Mouse (Mus musculus): ENCODE data around the gene Eif4e1b. TPM values are rescaled to one million over a fixed set of nuclear protein-coding genes. Genes with fewer than 3 reads are reported as not detected.

The Eif4e1b gene
- polyA plus RNA-seq, 1 experiment from 2014 or later, result not detected

DNA sequence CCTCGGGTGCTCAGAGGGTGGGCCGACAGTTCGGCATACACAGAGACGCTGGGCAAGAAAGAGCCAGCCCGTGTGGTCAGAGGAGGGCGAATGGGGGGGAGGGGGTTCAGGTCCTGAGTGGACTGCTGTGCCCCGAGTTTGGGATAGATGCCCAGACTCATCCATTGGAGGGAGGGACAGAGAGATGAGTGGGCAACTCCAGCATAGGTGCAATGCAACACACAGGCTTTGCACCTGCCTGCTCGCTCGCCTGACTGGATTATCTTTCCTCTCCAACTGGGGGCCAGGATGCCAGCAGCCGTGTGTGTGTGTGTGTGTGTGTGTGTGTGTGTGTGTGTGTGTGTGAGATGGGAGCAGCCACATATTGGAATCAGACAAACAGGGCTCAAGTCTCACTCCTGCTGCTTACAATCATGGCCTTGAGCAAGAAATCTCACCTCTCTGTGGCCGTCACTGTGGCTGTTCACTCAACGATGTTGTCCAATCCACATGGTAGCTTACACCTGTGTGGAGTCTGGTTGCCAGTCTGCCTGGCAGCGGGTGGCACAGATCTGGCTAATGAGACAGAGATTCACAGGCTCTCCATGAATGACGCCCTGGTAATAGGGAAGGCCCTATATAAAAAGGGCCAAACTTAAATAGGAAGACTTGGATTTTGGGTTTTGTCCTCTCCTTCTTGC lies 52.7 kb downstream of the Eif4e1b start:
- Histone ChIP-seq H3K4me1 (replicated peaks) (peaks cover 25% of the 10 kb centered on the region), H3K27ac (no peak overlapping the region), H3K9ac (replicated peaks) (no peak overlapping the region), H3K4me3 (replicated peaks) (no peak overlapping the region), H3K36me3 (no peaks in the 10 kb centered on the region), H3K4me2 (no peak overlapping the region), H3K27me3 (peaks cover 28% of the 10 kb centered on the region), H3K9me3 (no peaks in the 10 kb centered on the region)
- no peak for ATAC-seq (ENCODE audit: insufficient number of reproducible peaks, insufficient read depth, low FRiP score, low TSS enrichment, low read depth)
- WGBS, result 76% methylated on average over 14 of the region's 14 CpGs

DNA sequence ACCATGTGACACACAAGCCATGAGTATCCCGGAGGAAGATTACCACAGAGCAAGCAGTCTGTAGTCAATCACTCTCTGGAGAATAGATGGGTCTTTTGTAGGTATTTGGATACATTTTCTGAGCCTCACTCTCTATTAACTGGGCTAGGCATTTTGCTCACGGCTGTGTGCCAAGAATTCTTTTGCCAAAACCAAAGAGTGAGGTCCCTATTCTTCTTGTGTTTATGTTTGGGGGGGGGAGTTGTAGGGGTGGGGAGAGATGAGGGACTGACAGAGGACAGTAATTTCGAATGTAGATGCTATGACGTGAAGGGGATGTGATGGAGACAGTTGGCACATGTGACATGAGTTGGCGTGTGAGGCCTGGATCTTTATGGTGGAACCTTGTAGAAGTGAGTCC lies 53.3 kb downstream of the Eif4e1b start:
- peaks cover 4% of the 10 kb centered on the region; the same call in 1 of the 2 replicates for H3K9me3 ChIP-seq
- no peak overlapping the region for H3K27ac ChIP-seq
- ATAC-seq (ENCODE audit: insufficient number of reproducible peaks, insufficient read depth, low FRiP score, low TSS enrichment, low read depth), result no peak
- no peaks in the 10 kb centered on the region for H3K36me3 ChIP-seq
- peaks cover 28% of the 10 kb centered on the region for H3K27me3 ChIP-seq
- H3K4me2 ChIP-seq, result peak overlapping the region; percentile 52
- H3K9ac ChIP-seq (replicated peaks), result no peak overlapping the region
- peaks cover 25% of the 10 kb centered on the region for H3K4me1 ChIP-seq (replicated peaks)
- no peak overlapping the region for H3K4me3 ChIP-seq (replicated peaks)
- 41% methylated on average over 5 of the region's 5 CpGs for WGBS

DNA sequence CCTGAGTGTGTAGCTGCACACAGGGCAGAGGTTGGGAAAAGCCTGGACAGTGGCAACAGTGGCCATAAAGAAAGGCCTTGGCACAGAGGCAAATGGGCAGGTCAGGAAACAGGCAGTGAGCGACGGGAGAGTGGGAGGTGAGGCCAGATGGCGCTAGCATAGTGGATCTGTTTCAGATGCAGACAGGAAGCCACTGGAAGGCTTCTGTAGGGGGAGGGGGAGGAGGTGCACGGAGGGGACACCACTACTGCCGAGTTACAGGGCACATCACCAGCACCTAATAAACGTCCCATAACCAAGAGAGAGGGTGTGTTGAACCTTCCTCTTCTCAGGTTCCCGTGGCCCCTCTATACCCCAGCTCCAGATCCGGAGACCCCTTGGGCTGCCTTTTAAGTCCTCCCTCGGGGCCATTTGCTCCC lies 53.7 kb downstream of the Eif4e1b start:
- Histone ChIP-seq H3K27me3 (peaks cover 28% of the 10 kb centered on the region), H3K4me2 (peak overlapping the region; percentile 52), H3K36me3 (no peaks in the 10 kb centered on the region), H3K4me3 (replicated peaks) (0 out of 2 replicates have a peak overlapping the region, but pooled peaks have one; percentile 4), H3K4me1 (replicated peaks) (peaks cover 25% of the 10 kb centered on the region), H3K9ac (replicated peaks) (no peak overlapping the region), H3K9me3 (peaks cover 7% of the 10 kb centered on the region; the same call in 1 of the 2 replicates), H3K27ac (no peak overlapping the region)
- peak; percentile 42; the same call in 1 of the 2 replicates for ATAC-seq (ENCODE audit: insufficient number of reproducible peaks, insufficient read depth, low FRiP score, low TSS enrichment, low read depth)
- 4% methylated on average over 9 of the region's 9 CpGs for WGBS

Other genes starting within 250 kb of the Eif4e1b start
- 151 and 155 TPM in 2 replicates for gene 4833439L19Rik, start 218.6 kb upstream of the Eif4e1b start, polyA plus RNA-seq (2016; fragmentation: Nextera tagmentation; extraction: Ambion mirVana)
- 38.8 and 39.6 TPM in 2 replicates for gene Arl10, start 209.0 kb upstream of the Eif4e1b start, polyA plus RNA-seq (2016; fragmentation: Nextera tagmentation; extraction: Ambion mirVana)
- gene Nop16, start 193.9 kb upstream of the Eif4e1b start, polyA plus RNA-seq (2016; fragmentation: Nextera tagmentation; extraction: Ambion mirVana), result 87.5 and 90.1 TPM in 2 replicates
- gene Higd2a, start 193.8 kb upstream of the Eif4e1b start, polyA plus RNA-seq (2016; fragmentation: Nextera tagmentation; extraction: Ambion mirVana), result 168 and 173 TPM in 2 replicates
- 17.2 and 18.2 TPM in 2 replicates for gene Cltb, start 172.7 kb upstream of the Eif4e1b start, polyA plus RNA-seq (2016; fragmentation: Nextera tagmentation; extraction: Ambion mirVana)
- 88.8 and 94.4 TPM in 2 replicates for gene Faf2, start 162.2 kb upstream of the Eif4e1b start, polyA plus RNA-seq (2016; fragmentation: Nextera tagmentation; extraction: Ambion mirVana)
- 70.0 and 71.8 TPM in 2 replicates for gene Rnf44, start 90.1 kb upstream of the Eif4e1b start, polyA plus RNA-seq (2016; fragmentation: Nextera tagmentation; extraction: Ambion mirVana)
- 0.05 and 0.08 TPM in 2 replicates for gene Cdhr2, start 82.5 kb upstream of the Eif4e1b start, polyA plus RNA-seq (2016; fragmentation: Nextera tagmentation; extraction: Ambion mirVana)
- gene Gprin1, start 34.1 kb upstream of the Eif4e1b start, polyA plus RNA-seq (2016; fragmentation: Nextera tagmentation; extraction: Ambion mirVana), result 0.45 and 0.51 TPM in 2 replicates
- gene Sncb, start 17.4 kb upstream of the Eif4e1b start, polyA plus RNA-seq (2016; fragmentation: Nextera tagmentation; extraction: Ambion mirVana), result not detected in 2 replicates
- 3.8 and 4.1 TPM in 2 replicates for gene Tspan17, start 5.4 kb downstream of the Eif4e1b start, polyA plus RNA-seq (2016; fragmentation: Nextera tagmentation; extraction: Ambion mirVana)
- gene Unc5a, start 165.4 kb downstream of the Eif4e1b start, polyA plus RNA-seq (2016; fragmentation: Nextera tagmentation; extraction: Ambion mirVana), result 0.30 and 0.78 TPM in 2 replicates
- 0.37 and 0.40 TPM in 2 replicates for gene Hk3, start 237.4 kb downstream of the Eif4e1b start, polyA plus RNA-seq (2016; fragmentation: Nextera tagmentation; extraction: Ambion mirVana)

Measured in limb, embryonic 12.5 days (tissue).